Mouse (Mus musculus) ZHBTc4 (cell line): ENCODE measurements around the gene Bbof1.

Source experiments
- DNase-seq: peaks from one replicate; pipeline ENCODE4 v3.0.0-alpha.2; 2011; ENCODE audit warnings: low read depth, low spot score

Bbof1 gene

GRCm38 (mm10) chr12:84400068-84400467 is 8.8 kb upstream of the Bbof1 start:
- DNase-seq, result no peak

DNA sequence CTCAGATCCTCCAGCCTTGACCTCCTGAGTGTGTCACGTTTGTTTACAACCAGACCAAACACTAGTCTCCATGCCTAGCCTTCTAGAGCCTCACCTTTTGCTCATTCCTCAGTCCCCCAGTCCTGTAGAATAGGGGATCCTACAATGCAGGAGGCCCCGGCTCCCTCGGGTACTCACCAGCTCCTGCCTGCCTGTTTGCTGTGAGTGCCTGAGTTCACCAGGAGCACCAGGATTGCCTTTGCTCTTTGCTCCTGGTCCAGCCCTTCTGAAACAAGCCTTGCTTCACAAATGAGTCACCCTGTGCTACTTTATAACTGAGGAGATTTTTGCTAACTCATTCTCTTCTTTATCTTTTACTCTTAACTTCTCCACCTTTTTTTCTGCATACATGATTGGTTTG is 8.2 kb upstream of the Bbof1 start:
- no peak for DNase-seq

- DNase-seq, result no peak
Observed at GRCm38 (mm10) chr12:84402923-84403322, 5.9 kb upstream of the Bbof1 start.

- DNase-seq, result no peak
Observed at GRCm38 (mm10) chr12:84404541-84404940, 4.3 kb upstream of the Bbof1 start.

DNA sequence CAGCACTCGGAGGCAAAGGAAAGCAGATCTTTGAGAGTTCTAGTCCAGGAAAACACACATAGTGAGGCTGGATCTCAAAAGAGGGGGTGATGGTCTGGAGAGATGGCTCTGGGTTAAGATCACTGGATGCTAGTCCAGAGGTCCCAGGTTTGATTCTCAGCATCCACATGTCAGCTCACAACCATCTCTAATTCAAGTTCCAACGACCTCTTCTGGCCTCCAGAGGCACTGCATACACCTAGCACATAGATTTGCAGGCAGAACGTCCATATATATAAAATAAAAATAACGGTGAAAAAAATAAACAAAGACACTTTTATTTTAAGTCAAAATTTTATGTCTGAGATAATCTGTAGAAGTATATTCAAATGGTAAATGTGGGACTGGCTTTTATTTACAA is 1.6 kb upstream of the Bbof1 start:
- DNase-seq, result peak; percentile 56

GRCm38 (mm10) chr12:84407874-84408818 is 725 bp upstream of the Bbof1 start:
- peak; percentile 20 for DNase-seq

- DNase-seq, result peak; percentile 96
Observed at GRCm38 (mm10) chr12:84416834-84417604, 8.1 kb downstream of the Bbof1 start, which contains the start of gene Rnf113a2. Gene Rnf113a2, plus strand, starts transcription at chr12:84417196.

GRCm38 (mm10) chr12:84417605-84417922 is 8.7 kb downstream of the Bbof1 start:
- DNase-seq, result no peak

DNA sequence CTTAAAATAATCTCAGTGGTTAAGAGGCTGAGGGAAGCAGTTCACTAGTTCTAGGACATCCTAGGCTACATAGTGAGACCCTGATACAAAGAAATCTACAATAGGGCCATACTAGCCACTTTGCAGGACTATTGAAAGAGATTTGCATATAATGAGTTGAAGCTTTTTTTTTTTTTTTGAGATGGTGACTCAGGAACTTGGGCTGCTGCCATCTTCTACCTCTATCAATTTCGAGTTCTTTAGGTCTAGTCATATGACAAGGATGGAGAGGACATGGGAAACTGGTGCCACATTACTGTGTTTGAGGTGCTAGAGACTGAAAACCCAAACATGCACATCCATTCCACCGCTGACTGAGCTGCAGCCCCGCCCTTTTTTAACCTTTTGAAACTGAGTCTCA is 15.1 kb downstream of the Bbof1 start:
- no peak for DNase-seq

DNA sequence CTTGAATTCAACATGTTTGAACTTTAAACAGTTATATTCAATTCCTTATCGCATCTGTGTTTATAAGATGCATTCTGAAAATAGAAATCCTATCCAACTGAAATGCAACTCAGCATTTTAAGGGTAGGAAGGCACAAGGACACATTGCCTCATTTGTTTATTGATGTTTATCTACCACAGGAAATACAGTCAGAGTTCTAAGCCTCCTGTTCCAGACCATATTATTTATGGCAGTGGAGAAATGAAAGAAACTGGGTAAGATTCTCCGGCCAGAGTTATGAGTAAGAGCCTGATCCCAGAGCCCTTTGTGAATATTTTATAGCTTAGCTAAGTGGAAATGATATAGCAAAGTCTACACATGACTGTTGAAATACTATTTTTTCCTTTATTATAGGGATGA is 21.0 kb downstream of the Bbof1 start:
- no peak for DNase-seq

GRCm38 (mm10) chr12:84438697-84439096 is 29.8 kb downstream of the Bbof1 start:
- DNase-seq, result no peak

DNA sequence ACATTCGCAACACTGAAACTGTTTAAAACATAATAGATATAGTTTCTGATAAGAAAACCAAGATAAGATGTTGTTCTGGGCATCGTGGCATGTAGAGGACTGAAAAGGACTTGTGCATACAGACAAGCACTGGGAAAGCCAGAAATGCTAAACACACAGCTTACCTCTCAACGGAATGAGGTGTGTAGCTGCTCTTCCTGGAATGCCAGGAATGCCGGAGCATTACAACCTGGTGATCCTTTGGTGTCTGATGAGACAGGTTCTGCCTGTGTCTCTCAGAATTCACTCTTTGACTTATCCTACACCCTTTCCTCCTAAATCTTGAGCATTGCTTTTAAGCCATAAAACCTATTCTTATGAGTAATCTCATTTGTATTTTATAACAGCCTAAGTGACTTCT is 33.7 kb downstream of the Bbof1 start:
- peak; percentile 66 for DNase-seq

DNA sequence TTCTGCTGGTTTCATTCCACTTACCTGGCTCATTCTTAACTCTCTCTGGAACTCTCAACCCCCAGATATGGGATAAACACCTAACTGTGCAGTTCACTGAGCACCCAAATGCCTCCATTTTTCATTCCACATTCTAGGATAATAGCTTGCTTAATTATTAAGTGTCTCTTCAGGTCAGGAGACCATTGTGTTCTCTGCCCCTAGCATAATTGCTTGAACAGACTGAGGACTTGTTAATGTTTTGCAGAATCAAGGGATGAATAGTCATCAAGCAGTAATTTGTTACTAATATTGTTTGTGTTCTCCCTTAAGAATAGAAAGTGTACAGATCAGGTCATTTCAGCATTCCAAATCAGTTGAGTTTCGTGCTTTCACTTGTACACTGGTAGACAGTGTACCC is 38.5 kb downstream of the Bbof1 start:
- DNase-seq, result no peak

DNA sequence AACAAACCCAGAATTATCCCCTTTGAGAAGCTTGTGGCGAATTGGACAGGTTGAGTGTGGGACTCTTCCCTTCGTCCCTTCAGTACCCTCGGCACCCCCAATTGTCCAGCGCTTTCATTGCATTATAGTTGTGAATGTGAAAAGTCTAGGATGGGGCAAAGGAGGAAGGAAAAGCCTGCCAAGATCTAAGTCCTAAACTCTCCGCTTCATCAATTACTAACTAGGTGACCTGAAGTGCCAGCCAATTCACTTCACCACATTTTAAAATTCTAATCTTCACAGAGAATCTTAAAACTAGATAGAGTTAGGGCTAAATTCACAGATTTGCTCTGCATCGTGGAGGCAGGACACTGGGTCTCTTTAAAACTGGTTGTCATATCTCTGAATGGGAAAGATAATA is 39.3 kb downstream of the Bbof1 start:
- DNase-seq, result no peak

DNA sequence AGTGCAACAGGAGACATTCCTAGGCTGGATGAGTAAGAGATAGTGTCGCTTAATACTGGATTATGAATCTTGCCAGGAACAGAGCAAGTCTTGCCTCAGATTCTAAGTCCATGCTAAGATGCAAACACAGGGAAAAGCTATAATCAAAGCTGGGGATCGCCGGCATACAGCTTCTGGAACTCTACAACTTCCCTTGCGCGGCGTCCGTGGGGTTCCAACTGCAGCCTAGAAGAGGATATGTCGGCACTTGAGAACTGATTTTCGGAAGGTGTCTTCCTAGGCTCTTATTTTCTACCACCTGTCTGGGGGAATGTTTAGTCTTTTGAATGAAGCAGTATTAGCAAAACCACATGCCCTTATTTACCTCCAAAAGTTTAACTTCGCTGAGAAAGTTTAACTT is 41.0 kb downstream of the Bbof1 start:
- no peak for DNase-seq

- DNase-seq, result no peak
Observed at GRCm38 (mm10) chr12:84450351-84450717, 41.5 kb downstream of the Bbof1 start.

- peak; percentile 100 for DNase-seq
Observed at GRCm38 (mm10) chr12:84450718-84451646, 42.1 kb downstream of the Bbof1 start, which contains the start of the genes Aldh6a1 and Lin52. Gene Aldh6a1, minus strand, starts transcription at chr12:84451004. Gene Lin52, plus strand, starts transcription at chr12:84451422.

GRCm38 (mm10) chr12:84451801-84452200 is 42.9 kb downstream of the Bbof1 start:
- DNase-seq, result peak; percentile 47

GRCm38 (mm10) chr12:84456911-84457310 is 48.0 kb downstream of the Bbof1 start:
- no peak for DNase-seq

DNA sequence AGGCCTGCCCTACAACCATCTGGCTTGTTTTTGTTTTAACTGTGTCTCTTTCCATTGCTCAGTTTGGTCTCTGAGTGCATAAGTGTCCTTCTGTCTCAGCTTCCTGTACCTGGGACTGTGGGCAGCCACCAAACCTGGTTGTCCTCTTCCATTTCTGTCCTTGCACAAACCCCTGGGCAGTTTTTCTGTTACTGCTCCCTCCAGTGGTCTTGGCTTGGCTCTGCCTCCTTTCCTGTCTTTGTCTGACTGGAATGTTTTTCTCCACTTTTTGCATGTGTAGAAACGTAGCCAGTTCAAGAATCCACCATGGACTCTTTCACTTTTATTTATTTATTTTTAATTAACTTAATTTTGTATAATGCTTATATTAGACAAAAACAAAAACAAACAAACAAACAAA is 51.0 kb downstream of the Bbof1 start:
- DNase-seq, result peak; percentile 18

DNA sequence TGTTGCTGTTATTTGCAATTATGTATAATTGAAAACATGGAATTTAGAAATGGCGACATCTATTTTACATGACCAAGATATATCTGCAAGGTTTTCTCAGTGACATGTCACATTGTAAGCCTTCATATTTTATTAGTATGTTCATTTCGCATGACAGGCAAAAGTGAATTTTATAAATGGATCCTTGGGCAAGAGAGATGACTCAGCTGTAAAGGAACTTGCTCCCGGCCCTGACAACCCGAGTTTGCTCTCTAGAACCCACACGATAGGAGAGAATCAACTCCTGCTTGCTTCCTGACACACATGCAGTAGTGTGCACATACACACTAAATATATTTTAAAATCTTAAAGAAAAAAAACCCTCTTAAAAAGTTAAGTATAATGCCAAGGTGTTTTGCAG is 52.5 kb downstream of the Bbof1 start:
- no peak for DNase-seq

DNA sequence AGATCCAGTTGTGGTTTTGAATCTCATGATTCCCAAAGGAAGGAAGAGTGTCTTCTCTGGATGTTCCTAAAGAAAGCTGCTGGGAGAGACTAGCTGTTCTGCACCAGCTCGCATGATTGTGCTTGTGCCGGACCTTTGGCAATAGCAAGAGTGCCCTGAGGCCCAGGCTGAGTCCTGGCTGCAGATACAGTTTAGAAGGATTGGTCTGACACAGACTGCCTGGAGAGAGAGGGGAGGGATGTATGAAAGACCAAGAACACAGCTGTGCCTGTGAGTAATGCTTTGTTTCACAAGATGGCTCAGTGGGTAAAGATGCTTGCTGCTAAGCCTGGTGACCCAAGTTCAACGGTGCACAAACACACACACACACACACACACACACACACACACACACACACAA is 54.0 kb downstream of the Bbof1 start:
- DNase-seq, result no peak
